Mouse (Mus musculus) retina, postnatal 7 days (tissue): ENCODE data around the gene Nin.

Source experiments
- DNase-seq: peaks from one replicate; pipeline ENCODE4 v3.0.0-alpha.2; 2012; ENCODE audit warnings: low read depth, low spot score

The Nin gene

GRCm38 (mm10) chr12:70082935-70083532 lies 30.5 kb downstream of the Nin start:
- DNase-seq, result no peak

- DNase-seq, result no peak
Observed at GRCm38 (mm10) chr12:70082485-70082884, 31.0 kb downstream of the Nin start.

GRCm38 (mm10) chr12:70078471-70079025 lies 35.0 kb downstream of the Nin start:
- no peak for DNase-seq

- DNase-seq, result no peak
Observed at GRCm38 (mm10) chr12:70076493-70076892, 37.0 kb downstream of the Nin start.

GRCm38 (mm10) chr12:70075001-70075400 lies 38.5 kb downstream of the Nin start:
- no peak for DNase-seq

GRCm38 (mm10) chr12:70070888-70071287 lies 42.6 kb downstream of the Nin start:
- no peak for DNase-seq

- DNase-seq, result no peak
Observed at GRCm38 (mm10) chr12:70070306-70070705, 43.2 kb downstream of the Nin start.

- DNase-seq, result no peak
Observed at GRCm38 (mm10) chr12:70068647-70069257, 44.8 kb downstream of the Nin start.

- no peak for DNase-seq
Observed at GRCm38 (mm10) chr12:70067849-70068248, 45.7 kb downstream of the Nin start.

GRCm38 (mm10) chr12:70062114-70062513 lies 51.4 kb downstream of the Nin start:
- DNase-seq, result no peak

- no peak for DNase-seq
Observed at GRCm38 (mm10) chr12:70058956-70059851, 54.3 kb downstream of the Nin start.

GRCm38 (mm10) chr12:70050699-70051098 lies 62.8 kb downstream of the Nin start:
- DNase-seq, result no peak

GRCm38 (mm10) chr12:70048741-70049140 lies 64.8 kb downstream of the Nin start:
- no peak for DNase-seq

- DNase-seq, result no peak
Observed at GRCm38 (mm10) chr12:70047281-70047680, 66.2 kb downstream of the Nin start.

GRCm38 (mm10) chr12:70044353-70044752 lies 69.2 kb downstream of the Nin start:
- DNase-seq, result no peak

GRCm38 (mm10) chr12:70043421-70043820 lies 70.1 kb downstream of the Nin start:
- DNase-seq, result no peak

GRCm38 (mm10) chr12:70040981-70041380 lies 72.5 kb downstream of the Nin start:
- no peak for DNase-seq

- no peak for DNase-seq
Observed at GRCm38 (mm10) chr12:70036722-70037305, 76.7 kb downstream of the Nin start.

GRCm38 (mm10) chr12:70026233-70026632 lies 87.3 kb downstream of the Nin start:
- no peak for DNase-seq

- DNase-seq, result no peak
Observed at GRCm38 (mm10) chr12:70025431-70025830, 88.1 kb downstream of the Nin start.

- DNase-seq, result no peak
Observed at GRCm38 (mm10) chr12:70023580-70023979, 89.9 kb downstream of the Nin start.

- DNase-seq, result no peak
Observed at GRCm38 (mm10) chr12:70018153-70018552, 95.4 kb downstream of the Nin start.
